9 mouse cellular contexts compared by ENCODE assay signal in the genomic region with DNA sequence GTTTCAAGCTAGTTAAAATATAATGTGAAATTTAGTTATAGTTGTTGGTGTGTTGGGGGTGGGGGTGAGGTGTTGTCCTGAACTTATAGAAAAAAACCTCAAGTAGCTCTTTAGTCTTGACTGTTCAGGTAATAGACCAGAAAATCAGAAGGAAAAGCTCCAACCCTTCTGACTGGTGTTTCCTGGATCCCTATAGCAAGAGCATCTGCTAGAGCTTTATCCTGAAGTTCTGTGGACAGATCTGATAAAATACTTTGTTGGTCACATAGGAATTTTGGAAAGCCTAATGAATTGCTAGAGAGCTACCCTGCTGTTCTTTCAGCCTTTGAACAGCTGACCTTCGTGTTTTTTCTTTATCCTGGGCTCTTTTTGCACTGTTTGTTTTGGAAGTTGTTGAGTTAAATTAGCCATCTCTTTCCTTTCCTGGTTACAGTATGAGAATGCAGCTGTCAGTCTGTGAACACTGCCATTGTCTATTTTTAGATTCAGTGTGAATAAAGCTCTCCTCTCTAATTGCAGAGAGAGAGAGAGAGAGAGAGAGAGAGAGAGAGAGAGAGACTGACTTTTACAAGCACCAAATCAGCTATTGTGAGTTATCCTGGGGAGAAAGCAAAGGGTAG. TPM values are rescaled to one million over a fixed set of nuclear protein-coding genes. Genes with fewer than 3 reads are reported as not detected.
DNase-seq lines count a peak whose midpoint lies in the region; TF ChIP-seq lines count a peak whose summit lies in the region.
"Had no signal": no experiment of that assay in that cellular context is flagged by ENCODE, and none has a peak within 500 bp of the region (broad histone marks: within the 10 kb centered on the region; RNA-seq: fewer than 3 reads in every experiment).

No protein-coding gene starts in this region.

- H3K4me1 ChIP-seq in embryonic fibroblast, embryonic 13.5 days (ENCODE audit: control insufficient read depth, insufficient read depth, low read length), result peaks cover 13% of the 10 kb centered on the region

- TF ChIP-seq POLR2A in embryonic fibroblast, embryonic 13.5 days (IDR thresholded peaks at IDR 0.05; ENCODE audit: low read depth, low read length), result no peak

- peak overlapping the region; percentile 93 for H3K27ac ChIP-seq in embryonic fibroblast, embryonic 13.5 days (ENCODE audit: insufficient read depth, low read length)
- H3K27ac ChIP-seq: liver, embryonic 14.5 days had no signal

- no peak for TF ChIP-seq CTCF in embryonic fibroblast, embryonic 13.5 days (IDR thresholded peaks at IDR 0.05; ENCODE audit: borderline replicate concordance, insufficient read depth, low read length)

- H3K4me3 ChIP-seq in embryonic fibroblast, embryonic 13.5 days (ENCODE audit: insufficient read depth, low read length), result no peak overlapping the region

- intact Hi-C loops in heart, postnatal 25 days (cut with DNase I), result loop anchor here (2.0 kb wide), 1 partner anchor 45 kb away; no protein-coding TSS in a partner anchor
- intact Hi-C loops in left cerebral cortex, postnatal 4 days (cut with DNase I), result no loop called here

- WGBS in large intestine, adult 2 months, result 14% methylated on average over 1 of the region's 1 CpGs

- DNase-seq in heart, adult 18-20 months, result peak; percentile 12 to 21
- DNase-seq in heart, postnatal 25 days (ENCODE audit: low spot score), result no peak
- peak; percentile 30 for DNase-seq in 3134 (ENCODE audit: extremely low read depth, insufficient read length, low spot score)
- peak; percentile 22 for DNase-seq in large intestine, adult 2 months (ENCODE audit: low read depth, low spot score)
- no peak for DNase-seq in spleen, postnatal 14 days (ENCODE audit: low spot score in 2 of 2)
- no peak for DNase-seq in left cerebral cortex, postnatal 4 days
- no peak for DNase-seq in frontal cortex, postnatal 14 days (ENCODE audit: low spot score in 2 of 2)

RNA-seq across cellular contexts. Expression of gene Wls, which starts 46.4 kb away (rescaled TPM):
- 10 to 100 TPM; 38.7 to 44.8 TPM for total RNA-seq in heart, adult 18-20 months (2021)
- total RNA-seq in heart, postnatal 25 days (2021), result 10 to 100 TPM; 49.4 to 50.4 TPM
- 356 and 416 TPM in 2 replicates for polyA plus RNA-seq in embryonic fibroblast, embryonic 13.5 days (2011; ENCODE audit: insufficient read length, low read depth, missing spikeins)
- polyA plus RNA-seq in large intestine, adult 2 months (2012; rRNA removed), result 14.5 and 20.6 TPM in 2 replicates
- 10 to 100 TPM; 23.8 to 25.9 TPM for total RNA-seq in left cerebral cortex, postnatal 4 days (2021)

Comparison
In these comparisons a context has a peak if more than half of its experiments do, and no peak if none do; other contexts are left out.
1. DNase-seq: peak in heart, adult 18-20 months (2 of 2), 3134 (single experiment) and large intestine, adult 2 months (single experiment); none in heart, postnatal 25 days (single experiment), spleen, postnatal 14 days (0 of 2), left cerebral cortex, postnatal 4 days (single experiment) and frontal cortex, postnatal 14 days (0 of 2).